Mouse (Mus musculus) neutrophil, adult 5-6 weeks (primary cell): Measurements from ENCODE around the gene Gm16181. TPM values are rescaled to one million over a fixed set of nuclear protein-coding genes. Genes with fewer than 3 reads are reported as not detected.
A peak's percentile ranks its signal among the peaks of the same experiment; 100 is the strongest.

Experiments used
- ATAC-seq: fragments of 151-379, 151-347 bp; 2 replicates; pipeline ENCODE4 v1.8.0; 2017; ENCODE audit warnings: mild to moderate bottlenecking, moderate TSS enrichment; ENCODE audit not compliant: insufficient number of reproducible peaks, poor library complexity, low FRiP score, severe bottlenecking; ENCODE audit errors: extremely low read depth
- total RNA-seq: library from RNA; stranded (forward); fragments of 200-1000 nt; gene quantifications from 2 replicates; pipeline ENCODE4 v1.2.3, GENCODE M21; 2017

Gm16181 gene
- total RNA-seq, 1 experiment from 2014 or later, result not detected

DNA sequence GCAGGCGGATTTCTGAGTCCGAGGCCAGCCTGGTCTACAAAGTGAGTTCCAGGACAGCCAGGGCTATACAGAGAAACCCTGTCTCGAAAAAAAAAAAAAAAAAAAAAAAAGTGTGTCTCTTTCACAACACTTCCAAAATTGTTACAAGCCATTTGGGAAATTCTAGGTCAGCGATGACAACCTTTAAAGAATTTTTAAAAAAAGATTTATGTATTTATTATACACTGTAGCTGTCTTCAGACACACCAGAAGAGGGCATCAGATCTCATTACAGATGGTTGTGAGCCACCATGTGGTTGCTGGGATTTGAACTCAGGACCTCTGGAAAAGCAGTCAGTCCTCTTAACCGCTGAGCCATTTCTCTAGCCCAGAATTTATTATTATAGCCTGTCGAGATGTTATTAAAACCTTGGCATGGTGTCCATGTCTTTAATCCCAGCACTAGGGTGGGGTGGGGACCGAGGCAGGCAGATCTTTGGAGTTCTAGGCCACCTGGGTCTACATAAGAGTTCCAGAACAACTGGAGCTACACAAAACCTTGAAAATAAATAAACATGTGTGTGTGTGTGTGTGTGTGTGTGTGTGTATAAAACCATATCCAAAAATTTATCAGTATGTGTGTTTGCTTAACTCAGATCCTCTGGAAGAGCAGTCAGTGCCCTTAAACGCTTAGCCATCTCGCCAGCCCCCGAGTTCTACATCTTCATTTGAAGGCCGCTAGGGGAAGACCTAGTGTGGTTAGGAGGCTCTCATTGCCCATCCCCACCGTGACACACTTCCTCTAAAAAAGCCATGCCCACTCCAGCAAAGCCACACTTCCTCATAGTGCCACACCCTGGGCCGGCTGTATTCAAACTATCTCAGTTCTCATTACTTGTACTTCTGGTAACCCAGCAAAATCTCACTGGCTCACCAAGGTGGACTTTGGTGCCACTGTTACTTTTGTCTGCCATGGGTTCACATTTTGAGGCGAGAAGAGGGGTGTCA is 38.2 kb downstream of the Gm16181 start:
- peak; percentile 72 for ATAC-seq

DNA sequence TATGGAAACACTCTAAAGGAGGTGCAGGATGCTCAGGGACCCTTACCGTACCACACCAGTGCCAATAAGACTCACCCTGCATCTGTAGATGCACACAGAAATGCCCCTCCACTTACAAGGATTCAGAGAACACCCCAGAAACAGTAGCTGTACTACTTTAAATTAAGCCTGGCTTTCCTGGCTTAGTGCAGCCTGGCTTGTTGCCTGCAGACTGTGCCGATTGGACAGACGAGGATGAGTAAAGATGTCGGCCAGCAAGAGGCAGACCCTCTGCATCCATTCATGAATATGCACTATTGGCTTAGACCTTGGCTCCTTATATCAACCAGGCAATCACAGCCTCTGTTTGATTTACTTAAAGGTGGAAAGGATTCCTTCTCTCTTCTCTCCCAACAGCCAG is 39.0 kb downstream of the Gm16181 start:
- no peak for ATAC-seq

GRCm38 (mm10) chr17:35261651-35262050 is 41.0 kb downstream of the Gm16181 start:
- no peak for ATAC-seq

DNA sequence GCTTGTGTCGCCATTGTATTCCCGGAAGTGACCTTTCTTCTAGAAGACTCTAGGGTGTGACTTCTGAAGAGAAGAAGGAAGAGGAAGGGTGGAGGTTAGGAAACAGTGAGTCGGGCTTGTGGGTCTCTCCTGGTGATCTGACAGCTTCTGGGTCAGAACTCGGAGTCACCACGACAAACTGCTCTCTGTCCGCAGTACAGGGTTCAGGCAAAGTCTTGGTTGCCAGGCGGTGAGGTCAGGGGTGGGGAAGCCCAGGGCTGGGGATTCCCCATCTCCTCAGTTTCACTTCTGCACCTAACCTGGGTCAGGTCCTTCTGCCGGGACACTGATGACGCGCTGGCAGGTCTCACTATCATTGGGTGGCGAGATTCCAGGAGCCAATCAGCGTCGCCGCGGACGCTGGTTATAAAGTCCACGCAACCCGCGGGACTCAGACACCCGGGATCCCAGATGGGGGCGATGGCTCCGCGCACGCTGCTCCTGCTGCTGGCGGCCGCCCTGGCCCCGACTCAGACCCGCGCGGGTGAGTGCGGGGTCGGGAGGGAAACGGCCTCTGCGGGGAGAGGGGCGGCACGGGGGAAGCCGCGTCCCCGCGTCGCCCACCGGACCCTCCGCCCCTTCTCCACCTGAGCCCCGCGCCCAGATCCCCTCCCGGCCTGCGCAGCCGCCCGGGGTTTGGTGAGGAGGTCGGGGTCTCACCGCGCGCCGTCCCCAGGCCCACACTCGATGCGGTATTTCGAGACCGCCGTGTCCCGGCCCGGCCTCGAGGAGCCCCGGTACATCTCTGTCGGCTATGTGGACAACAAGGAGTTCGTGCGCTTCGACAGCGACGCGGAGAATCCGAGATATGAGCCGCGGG is 42.3 kb downstream of the Gm16181 start, which contains the start of gene H2-D1:
Gene H2-D1, plus strand, starts transcription at position 67 of the 859 bp plus-strand sequence.
- ATAC-seq, result peak; percentile 80

- no peak for ATAC-seq
These were observed 42.9 kb downstream of the Gm16181 start for GRCm38 (mm10) chr17:35263523-35263883.

DNA sequence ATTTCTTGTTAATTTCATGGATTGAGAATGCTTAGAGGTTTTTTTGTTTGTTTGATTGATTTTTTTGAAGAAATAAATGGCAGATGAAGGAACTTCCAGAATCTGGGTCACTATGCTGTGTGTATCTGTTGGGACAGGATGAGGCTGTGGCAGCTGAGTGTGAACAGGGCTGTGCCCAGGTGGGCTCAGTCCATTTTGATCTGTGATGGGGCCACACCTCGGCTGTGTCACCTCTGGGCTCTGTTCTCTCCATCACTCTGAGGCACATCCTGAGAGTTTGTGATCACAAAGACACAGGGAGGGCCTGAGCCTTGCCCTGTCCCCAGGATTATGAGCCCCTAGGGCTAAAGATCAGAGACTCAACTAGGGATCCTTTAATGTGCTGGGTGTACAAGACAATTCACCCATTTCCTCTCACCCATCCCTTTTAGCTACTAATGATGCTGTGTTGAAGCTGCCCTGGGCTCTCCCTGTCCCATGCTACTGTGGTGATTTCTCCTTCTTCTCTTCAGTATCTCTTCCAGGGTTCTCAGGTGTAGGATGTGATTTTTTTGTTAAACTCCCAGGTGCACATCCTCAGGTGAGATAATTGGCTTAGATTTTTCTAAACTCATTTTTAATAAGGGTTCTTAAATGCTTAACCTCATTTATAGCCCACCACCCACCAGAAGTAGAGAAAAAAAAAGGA is 46.9 kb downstream of the Gm16181 start:
- ATAC-seq, result no peak

DNA sequence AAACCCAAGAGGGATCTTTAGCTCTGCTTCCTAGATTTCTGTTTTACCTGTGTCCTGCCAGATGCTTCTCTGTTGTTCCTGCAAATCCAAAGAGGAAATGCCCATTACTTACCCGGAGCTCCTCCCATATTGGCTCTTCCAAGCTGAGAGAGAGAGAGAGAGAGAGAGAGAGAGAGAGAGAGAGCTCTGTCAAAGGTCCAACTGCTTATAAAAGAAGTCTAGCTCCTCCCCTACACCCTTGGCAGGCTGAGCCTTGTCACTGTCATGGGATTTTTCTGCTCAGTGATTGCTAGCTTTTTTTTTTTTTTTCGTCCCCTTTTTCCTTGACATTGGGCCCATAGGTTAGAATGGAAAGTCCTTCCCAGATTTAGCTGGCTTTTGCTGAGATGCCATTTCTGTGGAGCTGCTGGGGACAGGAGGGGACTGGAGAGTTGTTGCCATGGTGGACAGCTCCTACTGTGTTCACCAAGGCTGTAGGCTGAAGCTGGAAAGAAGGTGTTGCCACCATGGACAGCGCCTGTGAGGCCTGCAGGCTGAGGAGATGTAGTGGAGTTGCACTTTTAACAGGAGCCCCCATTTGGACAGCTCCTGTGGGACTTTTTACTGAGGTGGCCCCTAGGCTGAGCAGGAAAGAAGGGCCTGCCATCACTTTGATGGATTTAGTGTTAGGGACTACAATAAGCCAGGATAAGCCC is 49.2 kb downstream of the Gm16181 start:
- peak; percentile 30; the same call in 1 of the 2 replicates for ATAC-seq

DNA sequence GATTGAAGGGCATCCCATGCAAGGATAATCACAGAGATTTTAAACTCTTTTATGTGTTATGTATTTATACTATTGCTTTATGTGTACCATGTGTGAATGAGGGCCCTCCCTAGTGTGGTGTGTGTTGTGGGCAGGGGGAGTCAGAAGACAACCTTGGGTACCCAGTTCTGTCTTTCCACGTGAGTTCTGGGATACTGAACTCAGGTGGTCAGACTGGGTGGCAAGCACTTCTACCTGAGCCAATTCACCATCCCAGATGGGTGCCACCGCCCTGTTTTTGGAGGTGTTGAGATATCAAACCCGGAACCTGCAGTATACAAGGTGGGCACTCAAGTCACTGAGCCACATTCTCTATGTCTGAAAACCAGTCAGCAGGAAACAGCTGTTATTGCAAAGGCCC is 51.6 kb downstream of the Gm16181 start:
- ATAC-seq, result no peak

Other genes with a start within 250 kb of the Gm16181 start
- 5.6 and 6.4 TPM in 2 replicates for gene Hspa1a, start 248.7 kb upstream of the Gm16181 start, total RNA-seq
- not detected in 2 replicates for gene Hspa1l, start 248.1 kb upstream of the Gm16181 start, total RNA-seq
- gene Lsm2, start 239.0 kb upstream of the Gm16181 start, total RNA-seq, result 10.1 and 11.4 TPM in 2 replicates
- 243 and 266 TPM in 2 replicates for gene Vars, start 219.8 kb upstream of the Gm16181 start, total RNA-seq
- gene Vwa7, start 204.3 kb upstream of the Gm16181 start, total RNA-seq, result 0.61 and 1.2 TPM in 2 replicates
- gene Sapcd1, start 192.8 kb upstream of the Gm16181 start, total RNA-seq, result 2.0 and 2.6 TPM in 2 replicates
- 4.7 and 7.0 TPM in 2 replicates for gene Msh5, start 174.1 kb upstream of the Gm16181 start, total RNA-seq
- gene Clic1, start 170.9 kb upstream of the Gm16181 start, total RNA-seq, result 394 and 439 TPM in 2 replicates
- gene Ddah2, start 161.8 kb upstream of the Gm16181 start, total RNA-seq, result 4.5 and 8.1 TPM in 2 replicates
- gene Ly6g6c, start 155.4 kb upstream of the Gm16181 start, total RNA-seq, result 0.49 TPM in 1 of 2 replicates, not detected in the other
- 1.5 and 2.1 TPM in 2 replicates for gene Mpig6b, start 154.7 kb upstream of the Gm16181 start, total RNA-seq
- not detected in 2 replicates for gene Ly6g6e, start 143.9 kb upstream of the Gm16181 start, total RNA-seq
- not detected in 2 replicates for gene Ly6g6d, start 142.8 kb upstream of the Gm16181 start, total RNA-seq
- 0.49 TPM in 1 of 2 replicates, not detected in the other for gene Ly6g6f, start 135.2 kb upstream of the Gm16181 start, total RNA-seq
- gene Abhd16a, start 131.6 kb upstream of the Gm16181 start, total RNA-seq, result 33.2 and 43.8 TPM in 2 replicates
- not detected in 2 replicates for gene Ly6g5c, start 112.6 kb upstream of the Gm16181 start, total RNA-seq
- 0.58 and 1.5 TPM in 2 replicates for gene Ly6g5b, start 105.4 kb upstream of the Gm16181 start, total RNA-seq
- 73.7 and 74.5 TPM in 2 replicates for gene Gpank1, start 99.4 kb upstream of the Gm16181 start, total RNA-seq
- 214 and 240 TPM in 2 replicates for gene Csnk2b, start 98.8 kb upstream of the Gm16181 start, total RNA-seq
- 36.5 and 48.5 TPM in 2 replicates for gene D17H6S53E, start 94.5 kb upstream of the Gm16181 start, total RNA-seq
- 0.58 TPM in 1 of 2 replicates, not detected in the other for gene Apom, start 88.8 kb upstream of the Gm16181 start, total RNA-seq
- gene Bag6, start 85.7 kb upstream of the Gm16181 start, total RNA-seq, result 159 and 160 TPM in 2 replicates
- 73.3 and 76.1 TPM in 2 replicates for gene Prrc2a, start 55.9 kb upstream of the Gm16181 start, total RNA-seq
- 5.3 and 8.0 TPM in 2 replicates for gene Aif1, start 44.8 kb upstream of the Gm16181 start, total RNA-seq
- gene Lst1, start 32.4 kb upstream of the Gm16181 start, total RNA-seq, result 534 and 685 TPM in 2 replicates
- 212 and 285 TPM in 2 replicates for gene Ltb, start 26.4 kb upstream of the Gm16181 start, total RNA-seq
- gene Tnf, start 18.8 kb upstream of the Gm16181 start, total RNA-seq, result 16.4 and 18.2 TPM in 2 replicates
- 6.6 and 9.9 TPM in 2 replicates for gene Lta, start 15.5 kb upstream of the Gm16181 start, total RNA-seq
- gene Atp6v1g2, start 12.8 kb downstream of the Gm16181 start, total RNA-seq, result 5.0 and 6.5 TPM in 2 replicates
- 10.8 and 11.3 TPM in 2 replicates for gene Nfkbil1, start 15.0 kb downstream of the Gm16181 start, total RNA-seq
- 156 and 158 TPM in 2 replicates for gene Ddx39b, start 20.9 kb downstream of the Gm16181 start, total RNA-seq
- gene H2-D1, start 41.9 kb downstream of the Gm16181 start, total RNA-seq, result 2,114 and 2,381 TPM in 2 replicates
- 0.12 TPM in 1 of 2 replicates, not detected in the other for gene H2-Q1, start 99.6 kb downstream of the Gm16181 start, total RNA-seq
- not detected in 2 replicates for gene H2-Q2, start 121.4 kb downstream of the Gm16181 start, total RNA-seq
- 170 and 176 TPM in 2 replicates for gene H2-Q4, start 158.8 kb downstream of the Gm16181 start, total RNA-seq
- 259 and 274 TPM in 2 replicates for gene H2-Q6, start 204.0 kb downstream of the Gm16181 start, total RNA-seq
- gene H2-Q7, start 218.3 kb downstream of the Gm16181 start, total RNA-seq, result 160 and 166 TPM in 2 replicates
- gene H2-Q10, start 249.3 kb downstream of the Gm16181 start, total RNA-seq, result 384 and 428 TPM in 2 replicates